Mouse (Mus musculus) testis, adult 2 months (tissue): ENCODE data around the gene Hpca. TPM values are rescaled to one million over a fixed set of nuclear protein-coding genes. Genes with fewer than 3 reads are reported as not detected.

Source experiments
- H3K27ac ChIP-seq: fragments of 200-500 bp; 2 replicates; pipeline ENCODE4 v1.5.1; 2012; ENCODE audit warnings: low read depth, low read length; ENCODE audit not compliant: control insufficient read depth, insufficient read depth
- H3K27me3 ChIP-seq: fragments of 200-500 bp; 2 replicates; pipeline ENCODE4 v1.6.1; 2012; ENCODE audit warnings: mild to moderate bottlenecking, low read length, moderate library complexity; ENCODE audit not compliant: control insufficient read depth, insufficient read depth
- H3K36me3 ChIP-seq: fragments of 200-500 bp; 2 replicates; pipeline ENCODE4 v1.6.1; 2012; ENCODE audit warnings: mild to moderate bottlenecking, low read length; ENCODE audit not compliant: control insufficient read depth, insufficient read depth
- H3K4me1 ChIP-seq: fragments of 200-500 bp; 2 replicates; pipeline ENCODE4 v1.6.1; 2012; ENCODE audit warnings: low read length; ENCODE audit not compliant: control insufficient read depth, insufficient read depth
- H3K4me3 ChIP-seq: fragments of 200-500 bp; 2 replicates; pipeline ENCODE4 v1.5.1; 2012; ENCODE audit warnings: low read depth, mild to moderate bottlenecking, low read length, moderate library complexity, mixed read lengths; ENCODE audit not compliant: control insufficient read depth
- CTCF ChIP-seq: fragments of 200-500 bp; IDR thresholded peaks from 2 replicates; pipeline ENCODE4 v1.5.1; 2012; ENCODE audit warnings: low read depth, mild to moderate bottlenecking, inconsistent platforms, low read length, moderate library complexity; ENCODE audit not compliant: control insufficient read depth, insufficient read depth, insufficient replicate concordance
- POLR2A ChIP-seq: fragments of 200-500 bp; IDR thresholded peaks from 2 replicates; pipeline ENCODE4 v1.6.1; 2012; ENCODE audit warnings: low read depth, mild to moderate bottlenecking, inconsistent platforms, low read length, moderate library complexity; ENCODE audit not compliant: control insufficient read depth
- polyA plus RNA-seq: library from polyadenylated mRNA; depleted of rRNA; stranded (reverse); fragments of >200 nt; gene quantifications from 2 replicates; pipeline ENCODE4 v1.2.3, GENCODE M21; 2012

Gene Hpca
- polyA plus RNA-seq, 1 experiment: 10.2 TPM

DNA sequence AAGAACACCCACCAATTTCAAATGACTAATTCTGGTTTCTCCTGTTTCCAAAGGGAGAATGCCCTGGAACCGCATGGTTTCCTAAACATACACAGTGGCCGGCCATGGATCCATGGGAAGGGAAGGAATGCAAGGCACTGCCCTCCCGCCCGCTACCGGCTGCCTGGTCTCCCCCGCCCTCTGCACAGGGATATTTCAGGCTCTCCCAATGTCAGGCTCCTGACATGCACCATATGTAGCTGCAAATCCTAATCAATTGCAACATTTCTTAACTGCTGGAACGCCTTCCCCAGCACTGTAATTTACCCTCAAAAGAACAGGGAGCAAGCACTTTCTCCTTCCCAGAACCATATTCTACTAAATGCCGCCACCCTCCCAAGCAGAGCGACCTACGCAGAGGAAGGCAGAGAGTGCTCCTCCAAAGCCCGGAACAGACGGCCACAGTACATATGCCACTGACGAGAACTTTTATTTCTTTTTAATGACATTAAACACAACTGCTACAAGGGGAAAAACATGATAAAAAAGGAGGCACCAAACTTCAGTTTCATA, 25.8 kb upstream of the Hpca start:
- H3K36me3 ChIP-seq: peaks cover 1% of the 10 kb centered on the region
- TF ChIP-seq CTCF (no peak), POLR2A (no peak)
- no peaks in the 10 kb centered on the region for H3K27me3 ChIP-seq
- H3K4me1 ChIP-seq: peaks cover 2% of the 10 kb centered on the region; the same call in 1 of the 2 replicates
- peak overlapping the region; percentile 19 for H3K4me3 ChIP-seq
- H3K27ac ChIP-seq: no peak overlapping the region

DNA sequence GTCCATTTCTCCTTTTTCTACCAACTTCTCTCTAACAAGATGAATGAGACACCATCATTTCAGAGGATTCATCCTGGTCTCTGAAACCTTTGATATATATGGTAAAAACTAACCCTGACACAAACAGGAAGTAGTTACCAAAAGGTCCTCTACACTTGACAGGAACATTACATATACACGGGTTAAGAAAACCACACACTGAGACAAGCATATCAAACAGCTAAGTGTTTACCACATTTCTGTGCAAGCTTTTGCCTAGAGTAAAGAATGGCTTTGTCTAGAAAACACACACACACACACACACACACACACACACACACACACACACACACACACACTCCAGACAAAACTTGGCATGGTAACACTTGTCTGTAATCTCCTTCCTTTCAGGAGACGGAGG, 24.6 kb upstream of the Hpca start:
- H3K27ac ChIP-seq: 0 out of 2 replicates have a peak overlapping the region, but pooled peaks have one; percentile 4
- peaks cover 1% of the 10 kb centered on the region for H3K36me3 ChIP-seq
- H3K27me3 ChIP-seq: no peaks in the 10 kb centered on the region
- H3K4me3 ChIP-seq: no peak overlapping the region
- peaks cover 2% of the 10 kb centered on the region; the same call in 1 of the 2 replicates for H3K4me1 ChIP-seq
- TF ChIP-seq CTCF (no peak), POLR2A (no peak)

- H3K36me3 ChIP-seq: peaks cover 1% of the 10 kb centered on the region
- no peaks in the 10 kb centered on the region for H3K27me3 ChIP-seq
- H3K4me3 ChIP-seq: no peak overlapping the region
- peaks cover 2% of the 10 kb centered on the region; the same call in 1 of the 2 replicates for H3K4me1 ChIP-seq
- H3K27ac ChIP-seq: no peak overlapping the region
- TF ChIP-seq POLR2A: no peak
- TF ChIP-seq CTCF: no peak
Observed at GRCm38 (mm10) chr4:129145943-129146342, 24.1 kb upstream of the Hpca start.

GRCm38 (mm10) chr4:129145411-129145810, 23.6 kb upstream of the Hpca start:
- no peak for TF ChIP-seq CTCF
- TF ChIP-seq POLR2A: no peak
- Histone ChIP-seq H3K36me3 (no peaks in the 10 kb centered on the region; the same call in none of the 2 replicates), H3K27me3 (no peaks in the 10 kb centered on the region), H3K4me3 (no peak overlapping the region), H3K4me1 (peaks cover 2% of the 10 kb centered on the region; the same call in 1 of the 2 replicates), H3K27ac (no peak overlapping the region)

DNA sequence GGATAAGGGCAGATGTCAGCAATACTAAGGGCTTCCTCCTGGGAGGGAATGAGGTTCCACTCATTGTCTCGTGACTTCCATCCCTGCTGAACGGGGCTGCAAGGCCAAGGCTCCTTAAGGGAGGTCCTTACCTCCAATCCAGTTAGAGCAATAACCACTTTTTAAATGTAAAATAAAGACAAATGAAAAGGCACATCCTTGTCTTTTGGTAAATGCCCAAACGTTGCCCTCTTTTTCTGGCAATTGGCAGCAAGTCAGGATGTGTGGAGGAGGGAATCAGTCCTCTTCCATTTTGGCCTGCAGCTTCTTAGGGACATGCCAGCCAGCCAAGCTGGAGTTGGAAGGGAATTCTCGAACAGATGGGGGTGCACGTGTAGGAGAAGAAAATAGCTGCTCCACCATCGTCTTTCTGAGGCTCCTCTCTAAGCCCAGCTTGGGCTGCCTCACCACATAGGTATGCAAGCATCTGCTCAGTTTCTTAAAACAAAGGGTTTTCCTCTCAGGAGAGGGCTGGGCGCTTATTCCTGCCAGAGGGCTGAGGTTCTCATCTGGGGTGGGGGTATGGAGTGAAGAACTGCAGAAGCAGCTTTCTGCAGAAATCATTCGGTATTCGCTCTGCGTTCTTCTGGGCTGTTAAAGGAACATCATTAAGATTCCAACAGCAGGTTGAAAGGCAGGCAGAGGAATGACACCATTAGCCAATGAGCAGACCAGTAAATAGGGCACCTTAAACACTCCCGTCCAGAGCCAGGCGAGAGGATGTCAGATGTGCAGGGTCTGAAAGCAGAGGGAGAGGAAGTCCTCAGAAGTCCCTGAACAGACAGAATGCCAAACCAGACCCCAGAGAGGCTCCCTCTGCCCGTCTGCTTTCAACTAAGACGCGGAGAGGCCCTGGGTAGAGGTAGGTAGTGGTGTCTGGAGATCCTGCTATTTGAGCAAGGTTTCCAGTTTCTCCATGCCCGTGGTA, 22.8 kb upstream of the Hpca start:
- Histone ChIP-seq H3K4me3 (no peak overlapping the region), H3K27me3 (no peaks in the 10 kb centered on the region), H3K4me1 (peaks cover 2% of the 10 kb centered on the region; the same call in 1 of the 2 replicates), H3K36me3 (no peaks in the 10 kb centered on the region; the same call in none of the 2 replicates), H3K27ac (no peak overlapping the region)
- TF ChIP-seq POLR2A (no peak), CTCF (no peak)

DNA sequence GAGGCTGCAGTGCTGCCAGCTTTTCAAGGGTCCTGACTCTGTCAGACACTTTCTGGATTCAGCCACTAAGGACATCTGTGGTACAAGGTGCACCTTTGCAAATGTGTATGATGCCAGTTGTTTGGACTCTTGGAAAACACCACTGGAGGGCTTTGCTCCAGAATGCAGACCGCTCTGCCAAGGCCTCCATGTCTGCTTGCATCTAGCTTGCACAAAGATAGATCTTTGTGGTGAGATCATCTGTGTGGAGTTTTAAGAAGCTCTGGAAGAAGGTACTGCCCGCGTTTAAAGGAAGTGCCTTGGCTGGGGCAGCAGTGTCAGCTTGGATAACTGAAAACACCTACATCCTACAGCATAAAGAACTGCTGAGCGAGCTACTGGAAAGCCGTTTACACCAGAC, 21.7 kb upstream of the Hpca start:
- no peak for TF ChIP-seq POLR2A
- TF ChIP-seq CTCF: no peak
- no peaks in the 10 kb centered on the region for H3K27me3 ChIP-seq
- no peaks in the 10 kb centered on the region; the same call in none of the 2 replicates for H3K36me3 ChIP-seq
- no peak overlapping the region for H3K4me3 ChIP-seq
- no peak overlapping the region for H3K27ac ChIP-seq
- H3K4me1 ChIP-seq: peaks cover 2% of the 10 kb centered on the region; the same call in 1 of the 2 replicates

DNA sequence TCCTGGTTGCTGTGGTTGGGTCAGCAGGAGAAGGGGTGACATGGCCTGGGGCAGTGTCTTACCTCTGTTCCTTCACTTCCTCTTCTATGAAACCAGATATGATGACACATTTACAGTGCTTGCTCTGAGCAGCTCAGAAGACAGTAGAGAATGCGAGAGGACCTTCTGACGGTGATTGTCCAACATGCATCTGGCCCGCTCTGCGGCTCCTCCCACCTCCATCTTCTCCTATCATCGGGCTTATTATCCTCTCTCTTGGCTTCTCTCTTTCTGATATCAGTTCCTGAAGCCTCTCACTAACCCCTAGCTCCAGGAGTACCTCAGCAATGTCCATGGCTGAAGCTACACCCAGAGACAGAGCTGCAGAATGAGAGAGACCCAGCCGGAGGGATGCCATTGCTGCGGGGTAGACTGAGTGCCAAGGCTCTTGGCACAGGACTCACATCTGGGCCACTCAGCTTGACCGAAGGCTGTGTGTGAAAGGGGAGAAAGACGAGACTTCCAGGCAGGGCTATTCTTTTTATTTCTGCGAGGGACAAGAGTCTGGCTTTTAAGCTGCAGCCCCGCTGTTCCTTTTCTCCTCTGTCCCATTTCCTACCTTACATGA, 20.7 kb upstream of the Hpca start:
- TF ChIP-seq POLR2A (no peak), CTCF (no peak)
- Histone ChIP-seq H3K4me1 (peaks cover 4% of the 10 kb centered on the region), H3K36me3 (no peaks in the 10 kb centered on the region), H3K4me3 (no peak overlapping the region), H3K27me3 (no peaks in the 10 kb centered on the region), H3K27ac (no peak overlapping the region; the same call in 1 of the 2 replicates)
